Mouse (Mus musculus): ENCODE data around the gene Rbm7.
"Not testable (repeated sequence)": the region's sequence is repeated elsewhere in the genome, so short reads cannot be mapped to it uniquely, and the experiment has no call there.

Gene Rbm7

DNA sequence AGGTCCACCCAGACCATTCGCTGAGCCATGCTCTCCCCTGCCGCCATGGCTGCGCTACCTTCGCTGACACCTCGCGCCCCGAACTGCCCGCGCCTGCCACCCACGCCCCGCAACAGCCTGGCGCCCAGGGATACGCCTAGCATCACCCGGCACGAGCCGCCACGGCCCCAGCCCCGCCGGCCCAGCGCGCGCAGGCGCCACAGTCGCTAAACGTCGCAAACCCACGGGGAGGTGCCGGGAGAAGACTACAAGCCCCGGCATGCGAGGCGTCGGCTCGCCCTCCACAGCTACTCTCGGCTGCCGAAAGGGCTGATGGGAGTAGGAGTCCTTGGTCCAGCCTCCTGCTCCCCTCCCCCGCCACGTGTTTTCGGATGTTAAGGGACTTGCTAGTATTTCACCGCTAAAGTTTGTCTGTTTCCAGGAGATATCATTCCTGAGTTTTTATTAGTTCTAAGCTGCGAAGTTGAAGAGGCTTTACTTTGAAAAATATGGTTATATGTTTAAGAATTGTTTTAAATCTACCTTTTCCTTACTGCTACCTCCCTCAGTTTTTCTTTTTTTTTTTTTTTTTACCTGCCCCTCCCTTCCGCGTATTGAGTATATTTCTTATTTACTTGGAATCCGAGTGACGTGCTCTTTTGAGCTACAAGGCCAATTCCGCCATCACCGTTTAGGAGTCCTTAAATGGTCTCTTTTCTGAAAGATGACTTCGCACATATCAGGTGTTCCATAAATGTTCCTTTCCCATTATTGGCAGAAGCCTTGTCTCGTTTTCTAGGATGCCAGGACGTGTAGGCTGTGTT, 14.5 kb downstream of the Rbm7 start, which contains the start of gene Rexo2:
Gene Rexo2 (minus strand): TSS at position 213 of the 803 bp plus-strand sequence.
- DNase-seq (ENCODE audit: low read depth, low spot score) = peak; percentile 81

DNA sequence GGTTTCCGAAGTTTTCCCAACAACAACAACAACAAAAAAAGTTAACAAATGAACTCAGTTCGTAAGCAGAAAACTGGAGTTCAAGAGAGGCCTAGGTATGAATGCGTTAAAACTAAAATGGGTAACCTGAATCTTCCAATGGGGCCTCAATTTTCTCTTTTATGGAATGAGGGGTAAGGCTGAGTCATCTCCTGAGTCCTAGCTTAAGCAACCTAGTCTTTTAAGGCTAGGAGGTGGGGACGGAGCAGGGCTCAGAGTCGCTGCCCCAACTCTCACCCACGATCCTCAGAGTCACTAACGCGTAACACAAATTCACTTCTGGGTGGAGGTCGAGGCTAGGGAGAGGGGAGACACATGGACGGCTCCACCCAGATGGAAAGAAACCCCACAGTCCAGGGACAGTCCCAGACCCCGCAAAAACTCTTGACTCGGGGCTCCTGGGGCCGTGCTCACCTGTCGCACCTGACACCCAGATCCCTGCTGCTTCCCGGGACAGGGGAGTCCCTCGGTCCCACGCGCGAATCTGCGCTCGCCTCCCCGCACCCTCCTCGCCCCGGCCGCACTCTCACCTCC, 15.2 kb downstream of the Rbm7 start:
- DNase-seq (ENCODE audit: low read depth, low spot score) = no peak

DNA sequence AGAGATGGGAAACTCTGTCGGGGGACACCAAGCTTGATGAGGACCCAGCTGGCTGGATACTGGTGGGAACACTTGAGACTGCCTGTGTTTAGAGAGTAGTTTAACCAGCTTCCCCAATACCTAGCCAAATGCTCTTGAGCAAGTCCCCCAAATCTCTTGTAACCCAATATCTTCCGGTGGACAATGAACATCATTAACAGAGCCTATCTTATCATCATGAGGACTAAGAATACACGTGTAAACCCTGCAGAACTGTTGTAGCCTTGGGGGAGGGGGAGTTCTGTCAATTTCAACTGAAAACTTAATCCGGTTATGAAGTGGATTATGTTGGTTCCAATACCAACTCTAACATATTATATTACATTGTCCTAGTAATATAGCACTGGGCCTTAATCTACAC, 16.3 kb downstream of the Rbm7 start:
- DNase-seq (ENCODE audit: low read depth, low spot score) = no peak

DNA sequence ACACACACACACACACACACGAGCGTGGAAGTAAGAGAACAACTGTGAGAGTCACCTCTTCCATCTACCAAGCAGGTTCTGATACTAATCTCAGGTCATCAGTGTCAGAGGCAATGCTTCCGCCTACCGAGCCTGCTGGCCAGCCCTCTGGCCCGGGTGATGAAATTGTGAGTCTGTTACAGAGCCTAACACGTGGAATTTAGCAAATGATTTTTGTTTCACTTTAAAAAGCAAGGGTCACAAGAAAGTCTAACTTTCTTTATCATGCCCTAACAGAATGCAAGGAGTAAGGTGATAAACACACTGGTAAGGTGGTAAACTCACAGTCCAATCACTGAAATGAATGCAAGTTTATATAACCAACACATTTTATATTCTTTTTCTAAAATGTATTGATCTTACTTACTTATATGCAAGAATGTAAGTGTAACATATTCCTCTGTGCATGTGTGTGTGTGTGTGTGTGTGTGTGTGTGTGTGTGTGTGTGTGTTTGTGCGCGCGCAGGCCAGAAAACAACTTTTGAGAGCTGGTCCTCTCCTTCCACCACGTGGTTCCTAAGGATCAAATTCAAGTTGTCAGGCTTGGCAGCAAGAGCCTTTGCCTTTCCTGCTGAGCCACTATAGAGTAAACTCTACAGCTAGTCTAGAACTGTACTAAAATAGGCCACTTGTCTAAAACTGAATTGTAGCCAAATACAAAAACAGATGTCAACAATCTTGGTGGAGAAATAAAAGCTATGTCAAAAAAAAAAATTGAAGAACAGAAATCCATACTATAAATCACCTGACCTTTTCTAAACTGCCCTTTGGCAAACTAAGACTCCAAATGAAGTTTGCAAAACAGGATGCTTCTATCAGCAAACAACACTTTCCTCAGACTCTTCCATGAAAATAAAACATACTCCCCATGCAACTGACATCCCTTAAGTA, 18.6 kb downstream of the Rbm7 start:
- no peak for DNase-seq (ENCODE audit: low read depth, low spot score)

DNA sequence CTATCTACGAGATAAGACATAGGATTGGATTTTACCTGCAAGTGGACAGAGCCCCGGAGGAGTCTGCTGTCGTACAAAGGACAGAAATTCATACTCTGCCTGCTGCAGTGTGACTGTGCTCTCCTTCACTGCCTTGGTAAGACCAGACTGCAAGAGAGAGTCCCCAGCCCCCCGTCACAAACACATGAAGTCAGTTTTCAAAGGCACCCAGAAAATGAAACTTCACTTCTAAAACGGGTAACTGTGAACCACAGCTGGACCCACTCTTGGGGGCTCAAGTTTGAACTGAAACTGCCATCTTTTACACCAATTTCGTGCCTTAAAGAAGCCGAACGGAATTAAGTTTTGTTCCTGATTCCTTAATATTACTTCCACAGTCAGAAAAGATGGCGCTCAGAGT, 20.7 kb downstream of the Rbm7 start:
- no peak for DNase-seq (ENCODE audit: low read depth, low spot score)

DNA sequence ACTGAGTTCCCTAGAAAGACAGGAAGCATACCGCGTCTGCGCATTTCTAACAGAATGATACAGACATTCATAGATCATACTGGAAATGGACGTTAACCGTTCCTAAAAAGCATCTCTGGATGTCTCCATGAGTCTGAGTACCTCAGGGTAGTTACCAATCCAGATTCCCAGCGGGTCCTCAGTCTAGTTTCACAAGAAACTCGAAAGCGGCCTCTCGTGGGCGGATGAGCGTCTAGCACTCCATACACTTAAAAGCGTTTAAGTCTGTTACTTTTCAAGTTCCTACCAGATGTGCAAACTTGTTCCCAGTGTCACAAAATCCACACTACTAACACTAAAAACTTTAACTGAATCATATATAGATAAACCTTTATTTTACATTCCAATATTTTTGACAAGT, 22.0 kb downstream of the Rbm7 start:
- DNase-seq (ENCODE audit: low read depth, low spot score) = no peak

DNA sequence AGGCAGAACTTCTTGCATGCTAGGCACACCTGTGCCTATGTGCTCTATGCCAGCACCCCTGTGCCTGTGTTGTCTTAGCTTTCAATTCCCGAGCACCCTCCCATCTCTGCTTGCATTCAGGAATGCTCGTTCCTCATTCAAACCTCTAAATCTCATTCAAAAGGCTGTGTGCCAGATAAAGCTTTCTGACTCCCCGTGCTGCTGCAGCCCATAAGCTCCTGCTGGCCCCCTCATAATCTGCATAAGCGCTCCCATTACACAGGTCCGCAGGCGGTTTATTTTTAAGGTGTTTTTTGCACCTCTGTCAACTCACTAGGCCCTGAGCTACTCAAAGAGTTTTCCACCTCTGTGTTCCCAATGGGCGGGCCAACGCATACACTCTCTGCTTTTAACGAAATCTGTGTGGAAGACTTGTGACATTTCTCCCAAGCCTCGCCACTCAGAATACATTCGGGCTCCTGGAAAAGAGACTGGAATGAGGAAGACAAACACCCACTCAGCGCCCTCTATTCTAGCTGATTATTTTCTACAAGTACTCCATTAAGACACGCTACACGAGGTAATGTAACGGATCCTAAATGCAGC, 22.6 kb downstream of the Rbm7 start:
- no peak for DNase-seq (ENCODE audit: low read depth, low spot score)

DNA sequence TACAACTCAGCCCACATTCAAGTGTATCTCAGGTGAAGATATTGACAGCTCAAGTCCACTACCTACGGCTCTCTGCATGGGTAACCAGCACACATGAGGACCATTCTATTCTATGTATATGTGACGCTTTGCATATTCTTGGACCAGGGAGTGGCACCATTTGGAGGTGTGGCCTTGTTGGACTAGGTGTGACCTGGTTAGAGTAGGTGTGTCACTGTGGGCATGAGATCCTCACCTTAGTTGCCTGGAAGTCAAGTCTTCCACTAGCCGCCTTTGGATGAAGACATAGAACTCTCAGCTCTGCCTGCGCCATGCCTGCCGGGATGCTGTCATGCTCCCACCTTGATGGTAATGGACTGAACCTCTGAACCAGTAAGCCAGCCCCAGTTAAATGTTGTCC, 27.6 kb downstream of the Rbm7 start:
- DNase-seq (ENCODE audit: low read depth, low spot score) = not testable (repeated sequence)

DNA sequence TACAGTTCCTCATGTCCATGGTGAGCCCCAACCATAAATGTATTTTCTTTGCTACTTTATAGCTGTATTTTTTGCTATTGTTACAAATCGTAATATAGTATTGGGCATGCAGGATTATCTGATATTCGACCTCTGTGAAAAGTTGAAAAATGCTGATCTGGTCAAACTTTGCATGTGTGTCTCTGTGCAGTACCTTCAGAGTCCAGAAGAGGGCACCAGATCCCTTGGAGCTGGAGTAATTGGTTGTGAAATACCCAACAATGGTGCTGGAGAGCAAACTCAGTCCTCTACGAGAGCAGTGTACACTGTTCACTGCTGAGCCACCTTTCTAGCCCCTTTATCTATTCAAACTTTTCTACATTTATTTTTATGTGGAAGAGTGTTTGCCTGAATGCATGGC, 28.3 kb downstream of the Rbm7 start:
- DNase-seq (ENCODE audit: low read depth, low spot score) = peak; percentile 26

DNA sequence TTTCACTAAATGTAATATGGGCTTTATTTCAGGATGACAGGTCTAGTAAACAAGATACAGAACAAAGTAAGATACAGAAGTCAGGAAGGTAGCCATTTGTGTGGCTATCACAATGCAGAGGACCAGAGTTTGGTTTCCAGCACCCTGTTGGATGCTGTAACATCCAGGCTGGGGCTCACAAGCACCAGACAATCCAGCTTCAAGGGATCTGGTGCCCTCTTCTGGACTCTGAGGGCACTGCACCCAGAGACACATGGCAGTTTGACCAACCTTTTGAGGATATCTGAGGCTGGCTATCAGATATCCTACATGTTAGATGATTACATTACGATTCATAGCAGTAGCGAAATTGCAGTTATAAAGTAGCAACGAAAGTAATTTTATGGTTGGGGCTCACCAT, 29.4 kb downstream of the Rbm7 start:
- no peak for DNase-seq (ENCODE audit: low read depth, low spot score)

DNA sequence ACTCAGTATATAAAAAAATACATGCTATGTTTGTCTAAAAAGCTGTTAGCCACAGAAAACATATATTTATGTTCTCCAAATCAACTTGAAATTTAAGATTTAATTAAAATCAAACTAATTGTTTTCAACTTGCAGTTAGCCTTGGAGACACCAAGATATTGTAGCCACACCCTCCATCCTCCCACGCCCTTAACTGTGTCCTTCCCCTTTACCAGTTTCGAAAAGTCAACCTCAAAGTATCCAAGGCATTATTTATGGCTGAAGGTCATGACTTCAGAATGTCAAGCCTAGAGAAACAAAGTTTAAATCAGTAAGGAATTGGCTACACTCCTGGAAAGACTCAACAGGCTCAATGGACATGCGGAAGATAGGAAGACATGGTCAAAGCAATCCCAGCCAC, 33.6 kb downstream of the Rbm7 start:
- DNase-seq (ENCODE audit: low read depth, low spot score) = no peak

DNA sequence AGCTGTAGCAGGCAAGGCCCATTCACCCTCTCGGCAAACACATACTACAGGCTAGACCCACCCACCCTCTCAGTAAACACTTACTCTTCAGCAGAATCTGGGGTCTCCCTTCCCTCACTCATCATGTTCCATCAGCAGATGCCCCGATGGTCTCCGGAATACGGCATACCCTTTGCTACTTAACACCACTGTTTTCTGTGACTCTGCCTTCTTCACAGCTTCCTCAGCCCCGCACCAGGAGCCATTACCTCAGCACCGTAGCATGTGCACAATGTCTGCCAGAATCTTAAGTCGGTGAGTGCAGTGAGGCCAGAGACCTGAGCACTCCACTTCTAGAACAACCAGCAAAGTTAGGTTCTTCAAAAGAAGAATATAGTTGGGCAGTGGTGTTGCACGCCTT, 34.4 kb downstream of the Rbm7 start:
- DNase-seq (ENCODE audit: low read depth, low spot score) = no peak

DNA sequence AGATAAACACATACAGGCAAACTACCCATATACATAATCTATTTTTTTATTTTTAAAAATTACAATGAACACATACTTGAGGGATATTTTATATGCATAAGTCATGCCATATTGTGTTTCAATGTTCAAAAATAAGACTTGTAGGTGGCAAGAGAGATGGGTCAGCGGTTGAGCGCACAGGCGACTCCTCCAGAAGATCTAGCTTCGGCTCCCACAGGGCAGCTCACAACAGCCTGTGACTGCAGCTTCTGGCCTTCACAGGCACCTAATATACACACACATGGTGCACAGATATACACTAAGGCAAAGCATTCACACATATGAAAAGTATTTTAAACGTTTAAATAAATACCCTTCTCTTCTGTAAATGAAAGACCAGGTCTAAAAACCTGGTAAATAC, 35.7 kb downstream of the Rbm7 start:
- DNase-seq (ENCODE audit: low read depth, low spot score) = no peak

DNA sequence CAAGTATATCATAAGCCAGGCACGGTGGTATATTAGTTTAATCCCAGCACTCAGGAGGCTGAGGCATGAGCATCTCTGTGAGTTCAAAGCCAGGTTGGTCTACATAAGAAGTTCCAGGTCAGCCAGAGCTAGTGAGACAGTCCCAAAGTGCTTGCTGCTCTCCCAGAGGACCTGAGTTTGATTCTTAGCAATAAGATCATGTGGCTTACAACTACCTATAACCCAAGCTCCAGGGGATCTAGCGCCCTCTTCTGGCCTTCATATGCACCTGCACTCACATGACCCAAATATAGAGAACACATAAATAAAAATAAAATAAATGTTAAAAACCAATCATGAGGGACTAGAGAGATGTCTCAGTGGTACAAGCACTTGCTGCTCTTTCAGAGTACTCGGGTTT, 36.2 kb downstream of the Rbm7 start:
- no peak for DNase-seq (ENCODE audit: low read depth, low spot score)

DNA sequence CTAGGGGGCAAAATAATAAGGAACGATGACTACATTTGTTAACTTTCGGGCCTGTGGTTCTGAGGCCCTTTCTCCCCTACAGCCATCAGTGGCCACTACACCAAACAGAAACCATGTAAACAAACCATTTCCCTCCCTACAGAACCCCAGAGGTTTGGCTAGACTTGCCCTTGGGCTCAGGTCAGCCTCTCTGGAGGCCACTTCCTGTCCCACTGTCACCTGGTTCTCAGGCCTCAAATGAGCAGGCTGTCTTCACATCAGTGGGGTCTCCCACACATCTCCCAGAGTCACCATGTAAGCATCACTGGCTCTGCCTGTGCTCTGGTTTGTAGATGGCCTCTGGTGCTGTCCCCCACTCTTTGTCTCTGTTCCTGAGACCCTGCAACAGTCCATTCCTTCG, 39.1 kb downstream of the Rbm7 start:
- DNase-seq (ENCODE audit: low read depth, low spot score) = no peak

DNA sequence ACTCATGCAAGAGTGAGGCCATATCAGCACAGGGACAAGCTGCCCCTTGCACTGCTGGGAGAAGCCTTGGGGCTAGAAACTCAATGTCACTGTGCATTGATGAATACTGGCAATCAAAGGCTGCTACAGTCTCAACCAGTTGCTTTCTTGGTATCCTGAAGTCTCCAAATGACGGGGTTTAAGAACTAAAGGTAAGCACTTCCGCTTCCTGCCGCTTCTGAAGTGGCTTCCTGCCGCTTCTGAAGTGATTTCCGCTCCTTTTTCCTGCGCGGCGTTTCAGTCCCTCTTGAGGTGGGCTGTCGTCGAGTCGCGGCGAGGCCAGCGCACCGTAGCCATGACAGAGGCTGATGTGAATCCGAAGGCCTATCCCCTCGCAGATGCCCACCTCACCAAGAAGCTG, 45.0 kb downstream of the Rbm7 start:
- no peak for DNase-seq (ENCODE audit: low read depth, low spot score)

DNA sequence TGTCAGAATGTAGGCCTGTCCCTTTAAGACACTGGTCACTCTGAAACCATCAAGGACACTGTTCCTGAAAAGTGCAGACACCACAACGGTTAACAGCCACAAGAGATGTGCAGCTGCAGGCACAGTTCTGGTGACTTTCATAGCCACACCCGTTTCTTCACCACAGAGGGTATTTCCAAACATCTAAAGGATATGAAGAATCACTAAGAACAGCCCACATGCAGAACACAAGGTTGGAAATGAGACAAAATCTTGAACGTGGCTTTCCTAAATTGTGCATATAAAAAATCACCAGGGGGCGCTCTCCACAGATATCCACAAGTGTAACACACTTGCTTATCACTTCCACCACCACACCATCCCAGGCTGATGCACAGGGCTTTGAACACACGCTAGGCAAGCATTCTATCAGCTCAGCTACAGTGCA, 47.3 kb downstream of the Rbm7 start:
- DNase-seq (ENCODE audit: low read depth, low spot score) = peak; percentile 6

DNA sequence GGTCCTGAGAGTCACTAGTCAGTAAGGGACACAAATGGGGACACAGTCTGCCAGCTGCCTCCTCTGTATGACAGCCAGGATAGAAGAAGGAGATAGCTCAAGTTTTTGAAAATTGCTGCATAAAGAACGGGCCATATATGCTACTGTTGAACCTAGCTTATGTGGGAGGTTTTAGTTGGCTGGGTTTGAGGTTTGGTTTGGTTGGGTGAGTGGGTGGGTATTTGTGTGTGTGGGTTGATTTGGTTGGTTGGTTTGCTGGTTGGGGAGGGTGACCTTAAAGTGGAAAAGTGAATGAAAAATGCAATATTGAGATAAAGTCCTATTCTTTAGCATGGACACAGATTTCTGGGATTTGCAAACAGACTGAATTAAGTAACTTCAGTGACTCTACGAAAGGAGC, 50.3 kb downstream of the Rbm7 start:
- DNase-seq (ENCODE audit: low read depth, low spot score) = no peak

DNA sequence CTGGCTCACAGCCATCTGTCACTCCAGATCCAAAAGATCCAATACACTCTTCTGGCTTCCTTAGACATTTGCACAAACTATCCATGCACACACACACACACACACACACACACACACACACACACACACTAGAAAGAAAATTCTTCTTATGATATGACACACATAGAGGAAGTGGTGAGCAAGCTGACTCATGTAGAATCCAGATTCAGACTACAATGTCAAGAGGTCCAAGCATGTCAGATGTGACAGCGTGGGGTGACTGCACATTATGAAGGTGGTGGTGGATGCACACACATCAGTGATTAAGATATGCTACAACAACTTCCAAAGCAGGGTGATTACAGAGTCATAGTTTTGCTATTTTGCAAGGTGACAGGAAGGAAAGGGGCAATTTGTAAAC, 51.2 kb downstream of the Rbm7 start:
- DNase-seq (ENCODE audit: low read depth, low spot score) = no peak
